Mouse (Mus musculus): ENCODE measurements around the gene Itk. TPM values are rescaled to one million over a fixed set of nuclear protein-coding genes. Genes with fewer than 3 reads are reported as not detected.

Gene Itk
- total RNA-seq, 4 experiments from 2014 or later, result 0.17 to 0.82 (median 0.57) TPM

DNA sequence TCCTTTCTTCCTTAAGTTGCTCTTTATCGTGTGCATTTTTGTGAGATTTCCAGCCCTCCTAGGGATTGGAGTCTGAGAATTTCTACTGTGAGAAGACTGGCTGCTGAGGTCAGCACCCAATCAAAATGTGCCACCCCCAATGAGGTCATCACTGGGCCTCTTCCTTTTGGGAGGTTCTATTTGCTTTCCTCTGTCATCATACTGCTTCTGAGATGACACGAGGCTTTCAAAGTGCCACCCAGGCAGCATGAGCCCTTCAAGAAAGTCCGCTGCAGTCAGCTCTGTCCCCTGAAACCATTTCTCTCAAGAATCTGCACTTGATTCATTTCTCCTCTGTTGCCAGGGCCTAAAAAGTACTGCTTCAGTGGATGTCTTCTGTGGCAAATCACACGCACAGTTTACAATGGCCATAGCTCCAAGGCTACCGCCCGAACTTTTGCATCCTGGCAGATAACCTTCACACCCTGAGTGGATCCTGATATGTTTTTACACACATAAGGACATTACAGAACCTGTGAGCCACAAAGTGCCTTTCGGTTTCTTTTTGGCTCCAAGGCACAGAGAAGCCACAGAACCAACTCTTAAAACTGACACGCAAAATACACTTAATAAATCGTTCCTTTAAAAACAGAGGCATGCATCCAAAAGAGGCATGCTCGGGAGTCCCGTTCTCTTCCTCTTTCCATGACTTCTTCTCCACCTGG, 80.9 kb downstream of the Itk start:
- DNase-seq (ENCODE audit: low spot score in 2 of 2), result no peak

GRCm38 (mm10) chr11:46307768-46308167, 81.5 kb downstream of the Itk start:
- no peak for DNase-seq (ENCODE audit: low spot score in 2 of 2)

- no peak for DNase-seq (ENCODE audit: low spot score in 2 of 2)
These were observed 82.5 kb downstream of the Itk start for GRCm38 (mm10) chr11:46306776-46307175.

- DNase-seq (ENCODE audit: low spot score in 2 of 2), result no peak
These were observed 83.3 kb downstream of the Itk start for GRCm38 (mm10) chr11:46305881-46306520.

DNA sequence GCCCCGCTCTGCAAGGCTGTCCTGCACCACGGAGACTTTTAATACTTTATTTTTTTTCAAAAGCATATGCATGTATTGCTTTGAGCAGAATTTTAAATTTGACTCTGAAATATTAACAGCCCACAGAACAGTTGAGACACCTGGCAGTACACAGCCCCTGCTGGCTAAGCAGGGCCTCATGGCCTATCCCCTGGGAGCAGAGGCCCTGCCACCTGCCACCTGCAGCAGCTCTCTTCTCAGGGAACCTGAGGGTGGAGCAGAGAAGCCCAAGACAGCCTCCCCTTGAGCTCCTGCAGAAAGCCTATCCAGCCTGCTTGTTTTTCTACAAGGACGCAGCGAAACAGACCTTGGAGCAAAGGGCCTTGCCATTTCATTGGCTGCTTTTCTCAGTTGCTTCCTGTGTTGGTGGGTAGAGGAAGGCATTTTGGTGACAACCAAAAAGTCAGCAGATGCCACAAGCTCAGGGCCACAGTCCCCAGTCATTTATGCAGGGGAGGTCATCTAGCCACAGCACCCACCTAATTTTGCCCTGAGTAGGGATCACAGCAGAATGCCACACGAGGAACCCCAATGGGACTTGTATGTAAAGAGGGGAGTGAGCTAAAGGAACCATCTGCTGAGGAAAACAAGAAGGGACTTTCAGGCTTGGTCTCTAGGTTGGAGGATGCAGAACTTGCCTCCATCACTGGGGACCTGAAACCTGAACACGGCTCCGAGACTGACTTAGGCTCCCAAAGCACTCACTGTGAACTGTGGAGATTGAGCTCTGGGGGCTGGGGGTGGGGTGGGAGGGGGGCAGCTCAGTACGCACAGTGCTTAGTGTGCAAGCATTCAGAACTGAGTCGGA, 84.2 kb downstream of the Itk start:
- DNase-seq (ENCODE audit: low spot score in 2 of 2), result no peak

GRCm38 (mm10) chr11:46304093-46304492, 85.2 kb downstream of the Itk start:
- no peak for DNase-seq (ENCODE audit: low spot score in 2 of 2)

DNA sequence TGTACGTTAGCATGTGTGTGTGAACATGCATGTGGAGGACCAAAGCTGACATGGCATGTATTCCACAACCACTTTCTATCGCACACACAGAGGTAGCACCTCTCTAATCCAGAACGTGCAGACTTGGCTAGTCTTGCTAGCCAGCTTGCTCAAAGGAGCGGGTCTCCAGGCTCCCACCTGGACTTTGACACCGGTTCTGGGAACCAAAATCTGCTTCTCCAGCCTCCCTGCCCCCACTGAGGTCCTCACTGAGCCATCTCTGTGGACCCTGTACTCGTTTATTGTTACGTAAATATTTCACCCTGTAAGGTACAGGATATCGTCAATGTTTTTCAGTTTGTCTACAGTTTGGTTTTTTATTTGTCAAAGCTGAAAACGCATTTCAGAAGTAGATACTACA, 86.8 kb downstream of the Itk start:
- DNase-seq (ENCODE audit: low spot score in 2 of 2), result no peak

DNA sequence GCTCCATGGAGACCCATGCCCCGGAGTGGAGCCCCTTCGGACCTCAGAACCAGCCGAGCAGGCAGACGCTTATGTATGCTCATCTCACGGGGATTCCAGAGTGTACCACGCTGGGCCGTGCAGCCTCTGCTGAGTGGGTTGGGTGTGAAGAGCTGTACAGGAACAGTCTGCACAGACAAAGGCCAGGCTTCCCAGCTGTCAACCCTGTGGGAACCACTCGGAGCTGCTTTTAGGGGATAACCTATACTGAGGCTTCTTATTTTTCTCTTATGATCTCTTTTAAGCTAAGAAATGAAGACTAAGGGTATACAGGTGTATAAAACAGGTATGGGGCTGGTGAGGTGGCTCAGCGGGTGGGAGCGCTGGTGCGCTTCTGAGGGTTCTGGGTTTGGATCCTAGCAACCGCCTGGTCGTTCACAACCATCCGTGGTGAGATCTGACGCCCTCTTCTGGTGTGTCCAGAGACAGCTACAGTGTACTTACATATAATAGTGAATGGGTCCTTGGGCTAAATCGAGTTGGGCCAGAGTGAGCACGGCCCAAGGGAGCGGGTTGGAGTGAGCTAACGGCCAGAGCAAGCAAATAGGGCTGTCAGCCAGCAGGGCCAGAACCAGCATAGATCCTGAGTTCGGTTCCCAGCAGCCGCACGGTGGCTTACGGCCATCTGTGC, 87.6 kb downstream of the Itk start:
- DNase-seq (ENCODE audit: low spot score in 2 of 2), result peak; percentile 59 to 65

DNA sequence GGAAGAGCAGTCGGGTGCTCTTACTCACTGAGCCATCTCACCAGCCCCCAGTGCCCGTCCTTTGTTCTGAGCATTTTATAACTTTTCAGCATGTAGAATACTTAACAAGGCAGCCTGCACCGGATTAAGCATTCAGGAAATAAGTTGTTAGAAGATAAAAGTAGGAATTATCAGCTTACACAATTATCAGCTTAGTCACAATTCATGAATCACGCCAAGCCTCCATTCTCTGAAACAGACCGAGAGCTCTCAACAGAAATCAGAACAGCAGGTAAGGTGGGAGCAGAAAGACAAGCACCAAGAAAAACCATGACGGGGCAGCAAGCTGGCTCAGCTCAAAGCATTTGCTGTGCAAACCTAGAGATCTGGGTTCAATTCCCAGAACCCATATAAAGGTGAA, 89.4 kb downstream of the Itk start:
- no peak for DNase-seq (ENCODE audit: low spot score in 2 of 2)

- no peak for DNase-seq (ENCODE audit: low spot score in 2 of 2)
These were observed 90.2 kb downstream of the Itk start for GRCm38 (mm10) chr11:46298889-46299785.

DNA sequence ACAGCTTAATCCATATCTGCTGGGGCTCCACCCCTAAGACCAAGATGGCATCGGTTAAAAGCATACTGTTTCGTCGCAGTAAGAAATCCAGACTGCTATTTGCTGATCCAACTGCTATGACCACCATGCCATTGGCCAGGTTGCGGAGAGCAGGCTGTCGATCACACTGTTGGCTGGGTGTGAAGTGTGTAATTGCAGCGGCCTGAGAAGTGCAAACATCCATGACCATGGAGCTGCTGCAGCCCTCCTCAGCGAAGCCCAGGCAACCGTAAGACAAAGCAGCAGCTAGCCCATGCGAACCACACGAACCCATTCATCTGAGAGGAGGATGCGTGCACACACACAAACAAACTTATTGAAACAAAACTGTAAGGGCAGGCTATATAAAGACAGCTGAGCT, 94.9 kb downstream of the Itk start:
- no peak for DNase-seq (ENCODE audit: low spot score in 2 of 2)

- DNase-seq (ENCODE audit: low spot score in 2 of 2), result no peak
These were observed 95.8 kb downstream of the Itk start for GRCm38 (mm10) chr11:46293491-46293890.

DNA sequence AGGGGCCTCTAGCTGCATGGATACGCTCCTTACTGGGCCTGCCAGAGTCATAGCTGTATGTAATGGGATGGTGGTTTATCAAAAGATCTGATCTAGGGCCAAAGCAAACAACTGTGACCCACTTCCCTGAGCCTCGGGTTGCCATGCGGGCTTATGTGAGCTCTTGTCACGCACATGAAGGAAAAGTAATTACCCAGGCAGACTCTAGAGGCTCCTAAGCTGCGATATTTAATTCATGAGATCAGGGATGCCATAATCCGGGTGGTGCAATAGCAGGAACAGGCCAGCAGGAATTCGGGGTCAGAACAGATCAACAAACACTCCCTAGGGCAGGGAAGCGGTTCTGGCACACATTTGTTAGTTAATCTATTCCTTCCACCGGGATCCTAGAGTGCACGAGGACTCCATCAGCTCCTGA, 98.3 kb downstream of the Itk start:
- no peak for DNase-seq (ENCODE audit: low spot score in 2 of 2)

GRCm38 (mm10) chr11:46289561-46289960, 99.8 kb downstream of the Itk start:
- DNase-seq (ENCODE audit: low spot score in 2 of 2), result no peak

GRCm38 (mm10) chr11:46289022-46289421, 100.3 kb downstream of the Itk start:
- no peak for DNase-seq (ENCODE audit: low spot score in 2 of 2)

DNA sequence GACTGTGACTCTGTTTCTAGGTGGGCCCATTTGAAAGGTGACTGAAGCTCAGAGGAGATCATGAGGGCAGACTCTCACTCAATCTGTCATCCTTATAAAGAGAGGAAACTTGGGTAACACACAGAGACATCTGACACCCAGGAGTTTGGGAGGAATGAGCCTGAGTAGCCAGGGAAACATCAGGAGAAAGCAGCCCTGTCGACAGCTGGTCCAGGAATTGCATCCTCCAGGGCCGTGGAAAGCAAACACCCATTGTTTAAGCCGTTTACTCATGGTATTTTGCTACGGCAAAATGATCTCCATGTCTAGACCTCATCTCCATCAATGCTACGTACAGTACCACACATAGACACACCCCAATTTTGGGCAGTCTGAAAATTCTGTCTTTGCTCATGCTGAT, 101.2 kb downstream of the Itk start:
- DNase-seq (ENCODE audit: low spot score in 2 of 2), result no peak

DNA sequence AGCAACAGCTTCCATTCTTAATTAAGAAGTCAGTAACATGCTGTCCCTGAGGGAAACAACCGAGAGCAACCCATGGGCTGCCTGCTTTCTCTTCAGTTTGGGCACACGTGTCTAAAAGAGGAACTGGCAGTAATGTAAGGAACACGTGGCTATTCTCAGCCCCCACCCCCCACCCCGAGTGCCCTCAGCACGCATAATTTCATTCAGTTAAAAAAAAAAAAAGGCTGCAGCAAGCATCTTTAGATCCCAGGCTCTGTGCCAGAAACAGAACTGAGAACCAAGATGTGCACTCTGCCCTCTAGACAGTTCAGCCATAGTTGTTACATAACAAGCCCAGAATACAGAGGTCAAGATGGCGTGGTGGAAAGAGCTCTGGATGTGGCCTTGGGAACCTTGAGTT, 102.5 kb downstream of the Itk start:
- no peak for DNase-seq (ENCODE audit: low spot score in 2 of 2)

DNA sequence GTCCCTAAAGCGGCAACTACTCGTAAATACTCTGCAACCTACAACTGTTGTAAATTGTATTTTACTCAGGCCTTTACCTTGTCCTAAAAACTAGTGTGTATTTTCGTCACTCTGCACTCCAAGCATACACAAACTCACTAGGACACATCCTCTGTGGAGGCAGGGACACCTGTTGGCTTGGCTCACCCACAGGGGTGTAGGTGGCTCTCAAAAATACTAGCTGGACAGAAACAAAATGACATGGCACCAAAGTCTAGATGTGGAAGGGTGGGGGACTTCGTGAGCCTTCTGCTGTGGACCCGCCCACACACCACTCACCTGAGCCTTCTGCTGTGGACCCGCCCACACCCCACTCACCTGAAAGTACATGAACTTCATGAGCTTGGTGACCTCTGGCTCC, 105.5 kb downstream of the Itk start:
- DNase-seq (ENCODE audit: low spot score in 2 of 2), result no peak

DNA sequence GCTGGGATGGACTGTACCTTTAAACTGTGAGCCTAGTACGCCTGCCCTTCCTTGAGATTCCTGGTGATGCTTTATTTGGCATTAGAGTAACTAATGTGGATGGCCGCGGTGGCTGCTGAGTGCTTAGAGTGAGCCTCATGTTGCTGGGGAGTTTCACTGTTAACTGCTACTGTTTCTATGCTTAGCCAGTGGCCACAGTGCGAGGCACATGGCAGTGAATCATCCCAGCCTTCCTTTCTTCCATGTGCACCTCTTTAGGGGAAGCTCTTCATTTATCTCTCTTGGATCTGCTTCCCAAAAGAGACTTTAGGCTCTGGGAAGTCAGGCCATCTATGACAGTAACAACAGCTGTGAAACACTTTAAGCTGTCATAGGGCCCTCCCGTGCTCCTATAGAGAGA, 106.7 kb downstream of the Itk start:
- DNase-seq (ENCODE audit: low spot score in 2 of 2), result no peak

- DNase-seq (ENCODE audit: low spot score in 2 of 2), result no peak
These were observed 110.6 kb downstream of the Itk start for GRCm38 (mm10) chr11:46278709-46279108.

- DNase-seq (ENCODE audit: low spot score in 2 of 2), result no peak
These were observed 111.2 kb downstream of the Itk start for GRCm38 (mm10) chr11:46278140-46278539.
